Mouse (Mus musculus) urinary bladder, postnatal 10 days (tissue): Measurements from ENCODE around the gene Cib2.

Experiments
- DNase-seq: peaks from one replicate; pipeline ENCODE4 v3.0.0; 2022; ENCODE audit warnings: low spot score

The Cib2 gene

DNA sequence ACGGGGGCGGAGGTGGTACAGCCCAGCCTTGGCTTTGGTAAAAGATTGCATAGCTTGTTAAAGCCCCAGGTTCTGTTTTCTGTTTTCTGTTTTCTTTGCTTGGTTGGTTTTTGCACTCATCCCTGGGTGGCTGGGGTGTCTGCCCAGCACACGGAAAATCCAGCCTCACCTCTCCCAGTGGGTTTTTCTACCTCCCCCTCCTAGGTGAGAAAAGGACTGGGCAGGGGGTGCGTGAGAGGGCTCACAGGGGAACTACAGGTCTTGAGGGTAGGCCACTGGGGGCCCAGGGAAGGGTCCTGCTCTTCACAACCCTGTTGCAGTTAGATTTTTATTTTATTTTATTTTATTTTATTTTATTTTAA is 15.1 kb downstream of the Cib2 start:
- no peak for DNase-seq

DNA sequence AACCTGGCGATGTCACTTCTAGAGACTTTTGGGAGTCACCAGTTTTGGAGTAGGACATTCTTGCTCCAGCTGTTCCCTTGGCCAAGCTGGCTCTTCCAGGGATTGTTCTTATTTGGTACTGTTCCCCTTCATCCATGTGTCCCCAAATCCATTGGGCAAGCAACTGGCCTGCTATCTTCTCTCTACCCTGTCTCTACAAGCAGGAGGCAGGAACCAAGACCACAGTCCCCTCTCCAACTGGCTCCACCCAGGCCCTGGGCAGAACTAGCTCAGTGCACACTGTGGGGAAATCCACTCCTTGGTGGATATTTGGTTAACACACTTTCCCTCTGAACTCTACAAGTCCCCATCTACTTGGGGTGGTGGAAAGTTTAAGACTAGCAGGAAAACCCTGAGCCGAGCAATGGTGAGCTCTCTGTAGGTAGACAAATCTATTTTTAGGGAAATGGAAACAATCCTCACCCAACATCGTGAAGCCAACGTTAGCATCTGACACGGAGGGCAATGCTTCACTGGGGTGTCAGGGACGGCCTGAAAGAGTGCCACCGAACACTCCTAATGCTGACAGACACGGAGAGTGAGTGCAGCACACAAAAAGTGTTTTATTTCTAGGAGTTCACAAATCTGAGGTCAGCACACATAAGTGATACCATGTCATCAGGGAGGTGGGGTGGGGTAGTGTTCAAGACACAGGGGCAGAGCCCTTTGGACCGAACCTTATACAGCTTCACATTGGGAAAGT is 15.6 kb downstream of the Cib2 start:
- no peak for DNase-seq

DNA sequence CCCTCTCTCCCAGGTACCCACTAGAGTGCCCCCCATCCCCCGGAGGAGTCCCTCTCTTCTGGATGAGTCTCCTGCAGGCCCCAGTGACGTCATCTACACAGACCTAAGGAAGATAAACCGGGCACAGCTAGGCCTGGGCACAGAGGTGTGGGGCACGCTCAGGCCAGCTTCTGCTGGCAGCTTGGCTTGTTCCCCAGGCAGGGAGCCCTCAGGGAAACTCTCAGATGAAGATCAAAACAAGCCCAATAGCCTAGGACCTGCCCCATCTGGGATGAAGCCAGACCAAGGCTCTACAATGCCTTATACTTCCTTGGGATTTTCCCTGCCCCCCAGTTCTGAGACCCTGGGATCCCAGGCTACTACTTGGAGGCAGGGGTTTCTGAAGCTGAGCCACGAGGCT is 19.2 kb downstream of the Cib2 start:
- DNase-seq: no peak

- DNase-seq: no peak
Measured at GRCm38 (mm10) chr9:54538684-54539083, 21.3 kb downstream of the Cib2 start, which contains the start of gene Sh2d7. TSS of gene Sh2d7 (plus strand) at chr9:54538984.

DNA sequence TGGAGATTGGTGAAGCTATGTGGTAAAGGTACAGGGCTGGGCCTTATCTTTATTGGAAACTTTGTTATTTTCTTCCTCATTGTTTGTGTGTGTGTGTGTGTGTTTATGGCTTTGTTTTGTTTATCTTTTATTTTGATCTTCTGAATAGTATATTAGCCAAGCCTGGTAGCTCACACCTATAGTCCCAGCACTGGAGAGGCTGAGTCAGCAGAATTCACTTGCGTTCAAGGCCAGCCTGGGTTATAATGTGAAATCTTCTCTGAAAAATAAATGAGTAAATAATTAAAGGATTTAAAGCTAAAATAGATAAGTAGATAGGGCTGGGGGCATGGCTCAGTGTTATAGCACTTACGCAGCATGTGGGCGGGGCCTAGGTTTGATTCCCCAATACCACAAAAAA is 21.8 kb downstream of the Cib2 start:
- no peak for DNase-seq

DNA sequence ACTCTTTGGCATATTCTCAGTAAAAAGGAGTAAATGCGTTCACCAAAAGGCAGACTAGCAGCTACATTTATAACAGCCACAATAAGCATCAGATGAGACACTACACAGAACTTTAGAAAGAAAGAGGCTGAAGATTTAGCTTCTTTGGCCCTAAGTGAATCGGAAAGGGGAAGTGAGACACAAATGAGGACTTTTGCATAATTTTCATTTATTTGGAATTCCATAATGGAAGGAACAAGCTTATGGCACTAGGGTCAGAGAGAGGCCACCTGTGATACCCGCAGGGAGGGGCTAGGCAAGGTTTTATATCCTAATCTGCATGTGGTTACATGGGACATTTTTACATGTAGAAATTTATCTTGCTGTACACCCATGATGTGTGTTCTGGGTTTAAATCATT is 22.5 kb downstream of the Cib2 start:
- no peak for DNase-seq

DNA sequence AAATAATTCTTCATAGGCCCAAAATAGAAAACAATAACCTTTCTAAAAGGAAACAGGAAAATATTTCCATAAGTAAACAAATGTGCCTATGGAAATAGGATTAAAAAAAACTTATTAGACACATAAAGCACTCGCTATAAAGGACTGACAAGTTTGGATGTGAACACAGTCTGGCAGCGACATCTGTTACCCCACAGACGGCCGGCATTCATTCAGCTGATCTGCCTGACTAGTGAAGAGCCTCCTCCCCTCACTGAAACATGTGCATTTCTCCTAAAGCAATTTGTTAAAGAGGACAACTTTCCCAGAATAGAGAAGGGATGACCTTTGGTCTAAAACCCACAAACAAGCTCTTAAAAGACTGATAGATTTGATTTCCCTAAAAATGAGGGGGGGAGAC is 23.0 kb downstream of the Cib2 start:
- DNase-seq: no peak

- DNase-seq: no peak
Measured at GRCm38 (mm10) chr9:54536236-54536635, 23.8 kb downstream of the Cib2 start.

- no peak for DNase-seq
Measured at GRCm38 (mm10) chr9:54533975-54534374, 26.0 kb downstream of the Cib2 start.

- DNase-seq: no peak
Measured at GRCm38 (mm10) chr9:54532926-54533325, 27.1 kb downstream of the Cib2 start.

- DNase-seq: no peak
Measured at GRCm38 (mm10) chr9:54531421-54531820, 28.6 kb downstream of the Cib2 start.

GRCm38 (mm10) chr9:54530836-54531235 is 29.2 kb downstream of the Cib2 start:
- no peak for DNase-seq

GRCm38 (mm10) chr9:54529950-54530349 is 30.1 kb downstream of the Cib2 start:
- DNase-seq: no peak

DNA sequence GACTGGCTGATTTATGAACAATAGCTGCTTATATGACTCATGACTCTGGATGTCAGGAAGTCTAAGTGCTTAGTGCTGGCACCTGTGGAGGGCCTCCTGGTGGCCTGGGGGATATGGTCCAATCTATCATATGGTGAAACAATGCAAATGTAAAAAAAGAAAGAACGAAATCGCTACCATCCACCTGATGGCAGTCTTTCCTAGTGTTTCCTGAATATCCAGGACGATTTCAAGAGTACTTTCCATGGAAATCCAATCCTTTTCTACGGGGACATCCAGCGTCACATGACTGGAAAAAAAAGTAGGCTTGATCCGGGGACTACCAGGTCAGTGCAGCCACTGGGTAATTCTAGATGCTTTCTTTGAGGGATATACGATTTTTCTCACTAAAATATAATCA is 32.3 kb downstream of the Cib2 start:
- DNase-seq: no peak

DNA sequence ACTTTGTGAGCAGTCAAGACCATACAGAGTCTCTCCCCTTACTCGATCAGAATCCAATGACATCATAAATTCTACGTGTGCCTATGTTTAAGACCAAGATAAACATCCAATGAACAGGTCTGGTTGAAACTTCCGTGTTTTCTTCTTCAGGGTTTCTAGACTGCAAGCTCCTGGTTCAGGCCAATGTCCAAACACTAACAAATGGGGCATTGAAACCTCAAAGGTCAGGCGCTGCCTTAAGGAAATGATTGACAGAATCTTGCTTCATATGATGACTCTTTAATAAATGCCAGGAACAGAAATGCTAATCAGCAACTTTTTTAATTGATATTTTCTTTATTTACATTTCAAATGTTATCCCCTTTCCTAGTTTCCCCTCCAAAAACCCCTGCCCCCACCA is 39.7 kb downstream of the Cib2 start:
- DNase-seq: no peak

- DNase-seq: no peak
Measured at GRCm38 (mm10) chr9:54518921-54519320, 41.1 kb downstream of the Cib2 start.

DNA sequence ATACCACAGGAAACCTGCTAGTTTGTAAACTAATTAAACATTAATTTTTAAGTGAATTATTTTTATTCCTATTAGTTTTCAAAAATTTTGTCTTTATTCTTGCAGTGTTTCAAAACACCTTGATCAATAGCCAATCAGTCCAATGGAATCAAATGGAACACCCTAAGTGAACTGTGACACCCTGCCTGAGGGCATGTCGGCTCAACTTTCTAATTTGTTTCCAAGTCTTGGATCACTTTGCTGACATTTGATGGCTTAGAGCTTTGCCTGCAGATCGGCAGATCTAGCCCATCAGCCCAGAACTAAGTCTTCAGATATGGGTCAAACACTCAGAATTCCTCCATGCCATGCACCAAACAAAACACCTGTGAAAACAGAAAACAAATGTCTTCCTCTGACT is 44.0 kb downstream of the Cib2 start:
- DNase-seq: no peak

GRCm38 (mm10) chr9:54502873-54503272 is 57.1 kb downstream of the Cib2 start:
- DNase-seq: no peak

DNA sequence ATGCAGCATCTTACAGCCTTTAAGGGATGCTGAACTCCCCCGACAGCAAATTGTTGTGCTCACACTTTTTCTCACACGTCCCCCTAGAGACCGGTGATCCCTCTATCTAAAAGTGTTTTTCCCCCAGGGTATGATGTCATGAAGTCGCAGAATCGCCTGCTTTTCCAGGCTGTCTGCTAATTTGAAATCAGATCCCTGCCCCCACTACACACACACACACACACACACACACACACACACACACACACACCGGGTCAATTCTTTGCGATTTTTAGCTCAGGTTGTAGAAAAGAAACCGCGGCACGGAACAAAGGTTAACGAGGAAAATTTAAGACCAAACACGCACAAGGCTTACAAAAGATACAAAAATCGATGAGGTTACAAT is 57.9 kb downstream of the Cib2 start:
- no peak for DNase-seq

- DNase-seq: peak; percentile 49
Measured at GRCm38 (mm10) chr9:54501453-54502110, 58.4 kb downstream of the Cib2 start, which contains the start of gene Dmxl2. TSS of gene Dmxl2 (minus strand) at chr9:54501626.

GRCm38 (mm10) chr9:54500832-54501452 is 59.1 kb downstream of the Cib2 start:
- no peak for DNase-seq

DNA sequence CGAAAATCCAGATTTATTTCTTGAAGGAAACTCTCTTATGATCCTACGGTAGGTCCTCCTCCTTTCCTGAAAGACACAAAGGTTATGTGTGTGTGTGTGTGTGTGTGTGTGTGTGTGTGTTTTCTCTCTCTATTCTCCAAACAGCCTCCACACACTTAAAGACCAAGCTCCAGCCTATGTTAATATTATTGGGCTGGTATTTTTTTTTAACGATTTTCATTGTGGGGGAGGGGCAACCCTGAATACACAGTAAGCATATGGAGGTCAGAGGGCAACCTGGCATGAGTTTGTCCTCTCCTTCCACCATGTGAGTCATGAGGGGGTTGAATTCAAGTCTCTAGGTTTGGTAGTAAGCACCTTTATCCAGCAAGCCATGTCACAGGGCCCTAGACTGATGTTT is 60.2 kb downstream of the Cib2 start:
- no peak for DNase-seq

DNA sequence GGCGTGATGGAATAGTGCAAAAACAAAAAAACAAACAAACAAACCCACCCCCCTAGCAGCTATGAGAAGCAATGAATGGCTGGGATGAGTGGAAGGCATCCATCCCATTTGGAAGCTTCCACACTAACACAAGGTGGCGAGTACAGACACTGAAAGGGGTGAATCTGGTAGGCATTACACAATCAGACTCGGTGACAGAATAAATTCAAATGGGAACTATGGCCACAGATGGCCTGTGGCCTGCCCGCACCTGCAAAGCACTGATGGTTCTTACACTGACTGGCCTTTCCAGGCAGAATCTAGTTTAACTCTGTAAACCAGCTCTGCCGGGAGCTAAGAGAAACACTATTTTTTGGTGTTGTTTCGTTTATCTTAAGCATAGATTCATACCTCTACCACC is 60.7 kb downstream of the Cib2 start:
- no peak for DNase-seq
